Mouse (Mus musculus): ENCODE results near the gene Lsm10.

DNA sequence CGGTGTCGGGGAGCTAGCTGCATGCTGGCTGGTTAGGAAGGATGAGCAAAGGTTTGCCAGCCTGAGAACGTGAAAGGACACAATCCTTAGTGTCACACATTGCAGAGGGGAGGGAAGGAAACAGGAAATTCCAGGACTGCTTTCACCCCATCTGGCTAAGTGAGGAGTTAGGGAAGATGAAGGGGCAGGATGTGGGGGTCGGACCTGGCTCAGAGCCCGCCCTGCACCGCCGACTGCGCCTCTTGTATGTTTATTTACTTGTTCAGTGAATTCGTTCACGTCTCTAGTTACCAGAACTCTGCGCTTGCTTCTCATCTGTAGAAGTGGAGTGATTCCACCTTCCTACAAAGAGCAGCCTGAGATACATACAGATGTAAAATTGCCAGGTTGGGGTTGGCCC, 34.1 kb downstream of the Lsm10 start:
- TF ChIP-seq POLR2A (IDR thresholded peaks at IDR 0.05; ENCODE audit: control insufficient read depth, low read depth, low read length) (no peak), CTCF (IDR thresholded peaks at IDR 0.05; ENCODE audit: control insufficient read depth, insufficient read depth, insufficient replicate concordance, low read depth, low read length) (no peak)
